Mouse (Mus musculus): ENCODE measurements around the gene Dazl. TPM values are rescaled to one million over a fixed set of nuclear protein-coding genes. Genes with fewer than 3 reads are reported as not detected.

Dazl gene
- polyA plus RNA-seq, 1 experiment from 2014 or later: not detected

Other genes with a start within 250 kb of the Dazl start
- gene Rftn1, start 103.0 kb downstream of the Dazl start, polyA plus RNA-seq (2016; fragmentation: Nextera tagmentation; extraction: Ambion mirVana): 4.9 and 7.6 TPM in 2 replicates
- 3.6 and 4.1 TPM in 2 replicates for gene Plcl2, start 215.8 kb upstream of the Dazl start, polyA plus RNA-seq (2016; fragmentation: Nextera tagmentation; extraction: Ambion mirVana)

Measured in hindbrain, embryonic 10.5 days (tissue).